Mouse (Mus musculus): ENCODE data around the gene Rcl1. TPM values are rescaled to one million over a fixed set of nuclear protein-coding genes. Genes with fewer than 3 reads are reported as not detected.

Rcl1 gene
- total and polyA plus RNA-seq, 3 experiments: 63.4 to 126 (median 109) TPM

DNA sequence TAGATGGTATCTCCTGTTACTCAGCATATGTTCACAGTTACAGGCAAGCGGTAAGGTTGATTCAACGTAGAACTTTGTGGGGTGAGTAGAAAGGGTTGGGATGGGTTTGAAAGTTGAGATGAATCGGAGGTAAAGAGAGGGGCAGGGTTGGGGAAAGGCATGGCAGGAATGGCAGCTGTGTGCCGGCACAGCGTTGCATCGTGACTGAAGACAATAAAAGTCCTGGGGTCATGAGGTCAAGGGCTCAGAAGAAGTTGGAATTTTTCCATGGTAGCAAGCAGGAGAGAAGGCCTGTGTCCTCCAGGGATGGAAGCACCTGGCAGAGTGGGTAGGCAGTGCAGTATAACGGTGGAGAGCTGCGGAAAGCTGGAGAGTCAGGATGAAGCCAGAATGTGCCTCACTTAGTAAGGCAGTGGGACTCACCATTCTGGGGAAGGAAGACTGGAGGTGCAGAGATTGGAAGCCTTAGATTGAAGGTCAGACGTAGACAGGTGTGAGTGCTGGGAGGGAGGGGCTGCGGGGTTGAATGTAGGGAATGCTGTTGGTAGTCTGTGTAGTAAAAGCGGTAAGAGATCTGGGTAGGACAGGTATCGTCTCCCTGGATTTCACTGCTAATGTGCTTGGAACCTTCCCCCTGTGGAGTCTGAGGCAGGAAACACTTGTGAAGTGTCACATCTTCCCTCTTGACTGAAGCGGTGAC lies 23.9 kb downstream of the Rcl1 start:
- Histone ChIP-seq H3K27ac (ENCODE audit: insufficient read depth, low read depth) (no peak overlapping the region), H3K4me2 (ENCODE audit: insufficient read depth, low read depth, poor library complexity, severe bottlenecking) (no peak overlapping the region), H3K36me3 (replicated peaks in 1 of 2; ENCODE audit: control insufficient read depth in 1 of 2, insufficient read depth in 1 of 2, low read length in 1 of 2) (peaks cover 65 to 95% of the 10 kb centered on the region in 2 experiments), H3K9me3 (replicated peaks; ENCODE audit: low read length) (no peaks in the 10 kb centered on the region), H3K4me3 (replicated peaks in 1 of 3; ENCODE audit: low read depth in 2 of 3, low read length in 2 of 3, poor library complexity in 1 of 3) (no peak overlapping the region), H3K9ac (ENCODE audit: insufficient read depth, low read depth) (no peak overlapping the region), H3K79me2 (replicated peaks; ENCODE audit: control insufficient read depth, extremely low read depth, insufficient read depth, poor library complexity, severe bottlenecking) (no peaks in the 10 kb centered on the region), H3K4me1 (ENCODE audit: control insufficient read depth in 1 of 2, insufficient read depth in 2 of 2) (no peaks in the 10 kb centered on the region), H3K27me3 (replicated peaks) (no peaks in the 10 kb centered on the region)
- in situ Hi-C loops (cut with MboI; ENCODE audit: low pct_ligation_motif_present, low pct_unique_long_range_greater_than_20kb, low sequenced_read_pairs): loop anchor here (10.0 kb wide), 1 partner anchor 80 kb away; no protein-coding TSS in a partner anchor
- dilution Hi-C loops (cut with MboI; ENCODE audit: extremely low pct_ligation_motif_present, extremely low pct_unique_long_range_greater_than_20kb, low sequenced_read_pairs): no loop called here
- TF ChIP-seq TCF12 (IDR thresholded peaks at IDR 0.05; ENCODE audit: low read depth, low read length): no peak
- TF ChIP-seq MAZ (IDR thresholded peaks at IDR 0.05; ENCODE audit: low read depth, low read length): no peak
- TF ChIP-seq MEF2A (IDR thresholded peaks at IDR 0.05; ENCODE audit: borderline replicate concordance, low read depth, low read length): no peak
- no peak for TF ChIP-seq TBP (conservative IDR thresholded peaks at IDR 0.05; ENCODE audit: low read depth, low read length)
- no peak for TF ChIP-seq ELF1 (IDR thresholded peaks at IDR 0.05; ENCODE audit: low read depth, low read length)
- TF ChIP-seq MYC (IDR thresholded peaks at IDR 0.05; ENCODE audit: low read depth, low read length): no peak
- no peak for TF ChIP-seq CHD2 (IDR thresholded peaks at IDR 0.05; ENCODE audit: low read length)
- TF ChIP-seq ZKSCAN1 (IDR thresholded peaks at IDR 0.05; ENCODE audit: borderline replicate concordance, low read depth, low read length): no peak
- TF ChIP-seq E2F4 (IDR thresholded peaks at IDR 0.05; ENCODE audit: insufficient replicate concordance, low read depth, low read length): no peak
- no peak for TF ChIP-seq JUND (conservative IDR thresholded peaks at IDR 0.05; ENCODE audit: low read depth, low read length)
- TF ChIP-seq CTCF (conservative IDR thresholded peaks at IDR 0.05 in 1 of 2, IDR thresholded peaks at IDR 0.05 in 1 of 2; ENCODE audit: low read depth in 2 of 2, low read length in 2 of 2): no peak
- TF ChIP-seq MAFK (IDR thresholded peaks at IDR 0.05; ENCODE audit: insufficient replicate concordance, low read length): no peak
- TF ChIP-seq UBTF (IDR thresholded peaks at IDR 0.05; ENCODE audit: low read depth, low read length): no peak
- no peak for TF ChIP-seq KAT2A (IDR thresholded peaks at IDR 0.05; ENCODE audit: insufficient replicate concordance, low read length)
- TF ChIP-seq POLR2AphosphoS2 (IDR thresholded peaks at IDR 0.05; ENCODE audit: low read depth, low read length): no peak
- no peak for TF ChIP-seq PAX5 (IDR thresholded peaks at IDR 0.05; ENCODE audit: low read length)
- TF ChIP-seq CHD1 (IDR thresholded peaks at IDR 0.05; ENCODE audit: low read depth, low read length): no peak
- no peak for DNase-seq (ENCODE audit: extremely low read depth)

DNA sequence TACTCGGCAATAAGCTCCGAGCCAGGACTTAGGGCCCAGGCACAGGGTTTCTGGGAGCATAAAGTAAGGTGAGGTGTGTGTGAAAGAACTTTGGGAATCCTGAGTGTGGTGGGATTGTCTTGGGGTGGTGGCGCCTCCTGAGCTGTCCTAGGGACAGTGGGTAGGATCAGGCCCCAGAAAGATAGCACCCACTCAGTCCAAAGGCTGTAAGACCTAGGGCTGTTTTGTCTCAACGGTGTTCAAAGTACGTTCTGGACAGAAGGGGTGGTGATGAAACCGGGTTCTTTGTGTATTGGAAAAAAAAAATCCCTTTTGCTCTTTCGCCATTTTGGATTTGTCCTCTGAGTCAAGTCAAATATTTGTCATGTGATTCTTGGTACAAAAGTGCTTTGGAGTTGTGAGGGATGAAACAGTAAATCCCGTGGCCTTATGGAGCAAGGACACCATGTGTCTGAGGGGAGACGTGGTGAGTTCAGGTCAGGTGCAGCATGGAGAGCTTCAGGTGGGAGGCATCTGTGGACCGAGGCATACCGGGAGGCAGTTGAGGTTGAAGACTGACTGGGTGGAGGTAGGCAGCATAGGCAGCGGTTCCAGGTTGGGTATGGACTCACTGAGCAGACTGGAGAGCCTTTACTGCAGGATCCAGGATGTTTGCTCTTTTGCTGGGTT lies 25.3 kb downstream of the Rcl1 start:
- H3K4me1 ChIP-seq (ENCODE audit: control insufficient read depth in 1 of 2, insufficient read depth in 2 of 2): no peaks in the 10 kb centered on the region
- H3K4me3 ChIP-seq (replicated peaks in 1 of 3; ENCODE audit: low read depth in 2 of 3, low read length in 2 of 3, poor library complexity in 1 of 3): no peak overlapping the region
- no peak overlapping the region for H3K9ac ChIP-seq (ENCODE audit: insufficient read depth, low read depth)
- in situ Hi-C loops (cut with MboI; ENCODE audit: low pct_ligation_motif_present, low pct_unique_long_range_greater_than_20kb, low sequenced_read_pairs) (loop anchor here (10.0 kb wide), 1 partner anchor 78 kb away; no protein-coding TSS in a partner anchor), dilution Hi-C loops (cut with MboI; ENCODE audit: extremely low pct_ligation_motif_present, extremely low pct_unique_long_range_greater_than_20kb, low sequenced_read_pairs) (no loop called here)
- peaks cover 65 to 96% of the 10 kb centered on the region in 2 experiments for H3K36me3 ChIP-seq (replicated peaks in 1 of 2; ENCODE audit: control insufficient read depth in 1 of 2, insufficient read depth in 1 of 2, low read length in 1 of 2)
- H3K79me2 ChIP-seq (replicated peaks; ENCODE audit: control insufficient read depth, extremely low read depth, insufficient read depth, poor library complexity, severe bottlenecking): no peaks in the 10 kb centered on the region
- H3K9me3 ChIP-seq (replicated peaks; ENCODE audit: low read length): no peaks in the 10 kb centered on the region
- no peaks in the 10 kb centered on the region for H3K27me3 ChIP-seq (replicated peaks)
- no peak overlapping the region for H3K4me2 ChIP-seq (ENCODE audit: insufficient read depth, low read depth, poor library complexity, severe bottlenecking)
- no peak for DNase-seq (ENCODE audit: extremely low read depth)
- TF ChIP-seq CHD1 (IDR thresholded peaks at IDR 0.05; ENCODE audit: low read depth, low read length) (no peak), TCF12 (IDR thresholded peaks at IDR 0.05; ENCODE audit: low read depth, low read length) (no peak), E2F4 (IDR thresholded peaks at IDR 0.05; ENCODE audit: insufficient replicate concordance, low read depth, low read length) (no peak), JUN (IDR thresholded peaks at IDR 0.05; ENCODE audit: insufficient read depth, low read depth, low read length) (no peak), ZKSCAN1 (IDR thresholded peaks at IDR 0.05; ENCODE audit: borderline replicate concordance, low read depth, low read length) (no peak), USF2 (conservative IDR thresholded peaks at IDR 0.05; ENCODE audit: low read depth, low read length) (no peak), IRF4 (IDR thresholded peaks at IDR 0.05; ENCODE audit: low read depth, low read length) (no peak), HCFC1 (IDR thresholded peaks at IDR 0.05; ENCODE audit: low read depth, low read length) (no peak), NRF1 (IDR thresholded peaks at IDR 0.05; ENCODE audit: low read depth, low read length) (no peak), RAD21 (IDR thresholded peaks at IDR 0.05; ENCODE audit: low read depth, low read length) (no peak), RCOR1 (conservative IDR thresholded peaks at IDR 0.05; ENCODE audit: low read depth, low read length) (no peak), ETS1 (conservative IDR thresholded peaks at IDR 0.05; ENCODE audit: low read depth, low read length) (no peak), CHD2 (IDR thresholded peaks at IDR 0.05; ENCODE audit: low read length) (no peak), MXI1 (IDR thresholded peaks at IDR 0.05; ENCODE audit: low read depth, low read length) (no peak), UBTF (IDR thresholded peaks at IDR 0.05; ENCODE audit: low read depth, low read length) (no peak), GABPA (IDR thresholded peaks at IDR 0.05; ENCODE audit: insufficient replicate concordance, low read depth, low read length) (no peak), USF1 (IDR thresholded peaks at IDR 0.05; ENCODE audit: low read depth, low read length) (no peak), ZNF384 (IDR thresholded peaks at IDR 0.05; ENCODE audit: low read depth, low read length) (no peak), POLR2A (IDR thresholded peaks at IDR 0.05; ENCODE audit: low read depth, low read length) (no peak), JUND (conservative IDR thresholded peaks at IDR 0.05; ENCODE audit: low read depth, low read length) (no peak)
- no peak overlapping the region for H3K27ac ChIP-seq (ENCODE audit: insufficient read depth, low read depth)

Measured in CH12.LX (cell line).